Mouse (Mus musculus) adrenal gland, postnatal 25 days (tissue): ENCODE results near the gene Fbxl17. TPM values are rescaled to one million over a fixed set of nuclear protein-coding genes. Genes with fewer than 3 reads are reported as not detected.

Source experiments
- DNase-seq: peaks from one replicate; pipeline ENCODE4 v3.0.0; 2021; ENCODE audit warnings: mixed read lengths
- total RNA-seq: library from RNA; stranded (reverse); gene quantifications from 2 replicates; pipeline ENCODE4 v1.2.3, GENCODE M21; 2021

Fbxl17 gene
- total RNA-seq, 1 experiment from 2014 or later = 42.4 TPM

DNA sequence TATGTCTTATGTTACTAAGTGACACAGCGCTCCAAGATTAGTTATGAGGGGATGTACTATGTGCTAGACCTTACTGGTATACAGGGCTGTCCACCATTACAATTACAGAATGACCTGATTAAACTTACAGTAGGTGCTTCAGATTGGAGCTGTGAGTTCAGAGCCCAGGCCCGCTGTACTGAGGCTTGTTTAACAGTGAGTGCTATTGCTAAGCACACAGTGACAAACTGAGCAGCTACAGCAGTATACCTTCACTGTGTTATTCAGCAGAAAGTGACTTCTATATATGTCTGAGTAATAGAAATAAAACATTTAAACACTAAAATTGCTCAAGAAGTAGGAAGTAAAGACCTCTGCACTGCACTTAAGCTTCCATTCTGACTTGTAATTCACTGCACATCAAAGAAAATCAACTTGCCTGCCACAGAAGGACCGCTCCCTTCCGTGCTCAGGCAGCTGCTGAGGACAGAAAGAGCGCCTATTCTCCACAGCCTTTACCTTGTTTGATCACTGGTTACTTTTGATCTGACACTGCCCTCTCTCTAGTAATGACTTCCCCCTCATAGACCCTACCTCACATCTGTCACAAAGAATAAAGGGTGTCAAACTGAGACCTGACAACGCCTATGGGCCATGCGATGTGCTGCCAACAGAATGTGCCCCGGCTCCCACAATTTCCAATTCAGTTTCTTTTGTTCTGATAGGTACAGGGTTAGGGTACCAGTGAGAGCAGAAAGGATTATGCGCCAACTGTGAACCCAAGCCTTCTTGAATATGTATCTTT lies 39.9 kb downstream of the Fbxl17 start:
- no peak for DNase-seq

DNA sequence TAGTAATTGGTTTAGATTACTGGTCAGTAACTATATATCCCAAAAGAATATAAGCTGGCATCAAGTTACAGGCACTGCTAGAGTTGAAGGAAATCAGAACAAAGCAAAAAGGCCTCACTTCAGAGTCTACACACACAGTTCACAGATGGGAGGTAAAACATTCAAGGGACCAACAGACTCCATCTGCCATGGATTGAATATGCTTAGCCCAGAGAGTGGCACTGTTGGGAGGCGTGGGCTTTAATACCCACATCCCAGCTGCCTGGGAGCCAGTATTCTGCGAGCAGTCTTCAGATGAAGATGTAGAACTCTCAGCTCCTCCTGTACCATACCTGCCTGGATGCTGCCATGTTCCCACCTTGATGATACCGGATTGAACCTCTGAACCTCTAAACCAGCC lies 41.8 kb downstream of the Fbxl17 start:
- DNase-seq = no peak

DNA sequence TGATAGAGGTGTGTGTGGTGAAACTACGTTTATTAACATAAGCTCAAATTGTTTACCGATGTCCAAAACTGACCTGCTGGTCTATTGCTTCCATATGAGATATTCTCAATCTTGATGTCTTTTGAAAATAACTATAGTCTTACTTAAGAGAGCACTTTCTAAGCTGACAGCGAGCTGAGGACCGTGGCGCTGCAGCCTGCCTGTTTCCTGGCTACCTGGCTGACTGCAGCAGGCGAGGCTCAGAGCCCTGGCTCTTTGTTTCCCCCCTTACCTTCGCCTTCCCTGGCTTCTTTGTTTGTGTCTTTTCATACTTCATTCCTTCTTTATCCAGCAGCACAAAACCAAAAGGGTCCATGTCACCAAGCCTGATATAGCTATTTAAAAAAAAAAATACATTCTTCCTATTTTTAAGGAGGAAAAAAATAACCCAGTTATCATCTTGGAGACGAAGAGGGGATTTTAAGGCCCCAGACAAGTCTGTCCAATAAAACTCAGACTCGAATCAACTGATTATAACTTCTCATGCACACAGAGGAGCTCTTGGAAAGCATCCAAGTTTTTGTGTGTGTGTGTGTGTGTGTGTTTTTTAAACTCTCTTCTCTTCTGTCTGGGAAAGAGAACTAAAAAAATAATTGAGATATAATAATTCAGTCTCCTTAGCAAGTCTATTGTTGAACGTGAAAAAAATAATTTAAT lies 48.4 kb downstream of the Fbxl17 start:
- DNase-seq = no peak

DNA sequence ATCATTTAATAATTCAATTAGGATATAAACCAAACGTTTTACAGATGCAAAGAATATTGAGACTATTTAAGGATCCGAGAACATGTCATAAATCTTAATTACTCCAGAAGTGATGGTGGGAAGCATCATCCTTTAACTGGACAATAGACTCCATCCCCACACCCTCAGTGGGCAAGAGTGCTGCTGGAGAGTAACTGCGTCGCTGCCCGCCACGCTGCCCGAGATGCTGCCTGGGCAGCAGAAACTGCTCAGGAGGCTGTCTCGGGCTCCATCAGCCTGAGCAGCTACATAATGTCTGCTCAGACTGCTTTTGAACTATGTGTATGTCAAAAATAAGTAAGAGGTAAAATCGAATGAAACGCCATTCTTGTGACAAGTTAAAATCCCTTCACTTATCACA lies 52.1 kb downstream of the Fbxl17 start:
- no peak for DNase-seq

GRCm38 (mm10) chr17:63446971-63447679 lies 52.7 kb downstream of the Fbxl17 start:
- DNase-seq = no peak

DNA sequence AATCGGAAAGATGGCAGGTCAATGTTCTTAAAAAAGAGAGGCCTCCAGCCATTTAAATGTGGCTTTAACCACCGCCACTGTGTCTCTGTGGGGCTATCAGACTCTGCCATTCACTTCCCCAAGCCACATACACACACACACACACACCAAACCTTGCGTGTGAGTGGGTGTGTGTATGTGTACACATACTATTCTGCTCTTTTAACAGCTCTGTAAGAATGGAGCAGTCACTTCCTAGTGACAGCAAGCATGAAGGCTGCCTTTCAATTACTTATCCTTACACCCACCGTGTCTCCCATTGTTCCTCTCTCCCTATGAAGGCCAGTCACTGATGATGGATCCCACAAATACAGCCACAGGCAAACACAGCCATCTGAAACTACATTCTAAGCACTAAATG lies 54.6 kb downstream of the Fbxl17 start:
- DNase-seq = no peak

- DNase-seq = no peak
These were observed 62.4 kb downstream of the Fbxl17 start for GRCm38 (mm10) chr17:63437424-63437823.

DNA sequence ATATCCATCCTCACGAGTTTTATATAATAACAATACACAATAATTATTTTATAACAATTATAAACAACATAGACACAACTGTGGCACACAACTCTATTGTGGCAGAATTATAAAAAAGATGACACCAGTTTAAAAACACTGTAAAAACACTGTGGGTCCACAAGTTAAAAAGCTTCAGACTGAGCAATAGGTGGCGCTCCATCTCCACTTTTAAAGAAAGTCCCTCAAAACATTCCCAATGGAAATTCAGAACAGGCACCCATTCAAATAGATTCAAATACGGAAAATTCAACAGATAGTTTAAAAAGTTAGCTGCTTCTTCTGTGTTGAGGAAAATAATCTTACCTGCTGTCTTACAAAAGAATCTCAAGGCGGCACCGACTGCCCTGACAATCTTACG lies 65.7 kb downstream of the Fbxl17 start:
- no peak for DNase-seq

DNA sequence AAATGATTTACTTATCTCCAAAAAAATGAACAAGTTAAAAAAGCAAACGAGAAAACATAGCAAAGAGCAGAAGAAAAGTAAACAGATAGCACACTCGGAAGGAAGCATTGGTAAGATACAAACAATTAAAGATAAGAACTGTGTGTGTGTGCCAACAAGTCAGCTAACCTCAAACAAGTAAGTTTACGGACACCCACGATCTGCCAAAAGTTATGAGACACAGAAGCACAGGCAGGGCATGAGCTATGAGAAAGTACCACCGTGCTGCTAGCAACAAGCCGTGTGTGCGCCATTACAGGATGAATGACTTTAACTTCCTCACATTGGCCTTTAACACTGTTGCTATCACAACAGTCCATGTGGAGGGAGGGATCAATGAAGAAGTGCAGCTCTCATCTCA lies 68.2 kb downstream of the Fbxl17 start:
- DNase-seq = no peak

- DNase-seq = no peak
These were observed 69.3 kb downstream of the Fbxl17 start for GRCm38 (mm10) chr17:63430395-63431075.

DNA sequence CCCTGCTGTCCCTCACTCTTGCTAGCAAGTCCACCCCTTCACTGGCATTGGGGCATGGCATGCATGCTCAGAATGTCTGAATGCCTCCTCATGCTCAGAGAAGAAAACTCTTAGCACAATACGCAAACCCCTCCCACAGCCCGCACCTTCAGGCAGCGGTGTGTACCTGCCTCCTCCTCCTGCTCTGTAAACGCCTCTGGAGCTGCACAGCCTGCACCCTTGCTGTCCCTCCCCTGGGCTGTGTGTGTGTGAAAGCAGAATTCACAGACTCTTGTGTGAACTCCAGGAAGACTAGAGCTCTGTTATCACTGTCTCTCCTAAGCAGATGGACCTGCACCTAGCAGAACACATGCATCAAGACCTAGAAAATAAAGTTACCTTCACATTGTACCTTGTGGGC lies 76.0 kb downstream of the Fbxl17 start:
- DNase-seq = no peak

GRCm38 (mm10) chr17:63422685-63423084 lies 77.1 kb downstream of the Fbxl17 start:
- no peak for DNase-seq

DNA sequence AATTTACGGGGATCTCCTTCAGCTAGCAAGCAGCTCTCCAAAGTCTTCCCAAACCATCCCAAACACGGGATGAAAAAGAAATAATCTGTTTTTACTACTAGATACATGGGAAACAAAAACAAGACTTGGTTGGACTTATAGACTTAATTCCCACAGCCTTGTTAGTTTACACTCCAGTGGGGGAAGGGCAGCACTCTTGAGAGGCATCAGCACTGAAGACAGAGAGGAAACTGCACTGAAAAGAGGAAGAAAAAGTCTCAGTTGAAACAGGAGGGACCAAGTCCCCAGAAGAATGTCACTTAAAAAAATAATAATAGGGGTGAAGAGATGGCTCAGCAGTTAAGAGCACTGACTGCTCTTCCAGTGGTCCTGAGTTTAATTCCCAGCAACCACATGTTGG lies 78.0 kb downstream of the Fbxl17 start:
- no peak for DNase-seq

DNA sequence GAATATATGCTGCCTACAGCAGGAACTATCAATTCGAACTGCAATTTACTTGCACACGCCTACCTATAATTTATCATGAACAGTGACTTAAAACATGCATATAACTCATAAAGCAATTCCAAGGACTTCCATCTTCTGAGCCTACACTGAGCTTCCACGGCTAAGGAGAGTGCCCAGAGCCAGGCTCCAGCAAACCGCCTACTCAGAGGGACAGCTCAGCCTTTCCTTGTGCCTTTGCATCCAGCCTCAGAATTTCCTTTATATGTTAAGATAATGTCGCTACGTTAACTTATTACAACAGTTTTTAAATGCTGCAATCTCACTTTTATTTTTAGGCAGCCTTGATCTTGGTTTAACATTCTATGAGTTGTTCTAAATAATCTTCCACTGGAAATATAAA lies 80.3 kb downstream of the Fbxl17 start:
- DNase-seq = no peak

DNA sequence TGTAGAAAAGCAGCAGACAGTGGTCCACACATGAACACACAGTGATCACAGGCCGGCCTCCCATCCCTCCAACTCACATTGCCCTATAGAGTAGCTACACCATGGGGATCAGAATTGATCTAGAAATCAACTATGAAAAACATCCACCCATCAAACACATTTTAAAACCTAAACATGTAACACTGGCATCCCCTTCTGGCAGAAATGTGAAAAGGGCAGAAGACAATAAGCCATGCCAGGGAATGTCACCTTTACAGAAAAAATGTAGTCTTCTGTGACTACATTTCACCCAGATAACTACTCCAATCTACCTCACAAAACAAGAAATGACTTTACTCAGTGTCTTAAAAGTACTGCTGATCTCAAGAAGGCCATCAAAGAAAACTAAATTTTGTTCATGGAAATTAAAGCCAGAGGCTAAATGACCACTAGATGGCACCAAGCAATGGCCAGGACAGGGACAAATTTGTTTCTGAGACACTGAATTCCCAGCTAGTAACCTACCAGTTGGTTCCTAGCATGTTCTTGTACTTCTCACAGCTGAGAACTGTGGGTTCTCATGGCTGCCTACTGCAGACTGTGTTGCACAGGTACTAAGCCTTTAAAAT lies 85.7 kb downstream of the Fbxl17 start:
- DNase-seq = no peak

GRCm38 (mm10) chr17:63411564-63411963 lies 88.3 kb downstream of the Fbxl17 start:
- DNase-seq = no peak

GRCm38 (mm10) chr17:63410101-63410500 lies 89.7 kb downstream of the Fbxl17 start:
- DNase-seq = no peak

- no peak for DNase-seq
These were observed 93.9 kb downstream of the Fbxl17 start for GRCm38 (mm10) chr17:63405955-63406354.

DNA sequence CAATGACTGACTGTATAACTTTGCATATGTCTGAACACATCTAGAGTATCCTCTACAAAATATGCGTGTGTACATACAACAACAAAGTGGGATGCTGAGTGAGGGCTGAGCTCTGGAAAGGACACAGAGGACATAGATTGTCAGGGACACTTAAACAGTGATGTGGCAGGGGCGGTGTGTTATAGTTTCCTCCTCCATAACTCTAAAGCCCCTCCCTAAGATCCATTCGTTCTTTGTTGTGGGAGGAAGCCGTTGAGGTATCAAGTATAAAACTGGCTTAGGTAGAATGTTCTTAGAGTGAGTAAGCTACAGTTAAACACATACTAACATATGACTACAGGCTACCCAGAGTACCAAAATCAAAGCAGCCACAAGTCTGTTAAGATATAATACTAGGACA lies 94.3 kb downstream of the Fbxl17 start:
- no peak for DNase-seq

DNA sequence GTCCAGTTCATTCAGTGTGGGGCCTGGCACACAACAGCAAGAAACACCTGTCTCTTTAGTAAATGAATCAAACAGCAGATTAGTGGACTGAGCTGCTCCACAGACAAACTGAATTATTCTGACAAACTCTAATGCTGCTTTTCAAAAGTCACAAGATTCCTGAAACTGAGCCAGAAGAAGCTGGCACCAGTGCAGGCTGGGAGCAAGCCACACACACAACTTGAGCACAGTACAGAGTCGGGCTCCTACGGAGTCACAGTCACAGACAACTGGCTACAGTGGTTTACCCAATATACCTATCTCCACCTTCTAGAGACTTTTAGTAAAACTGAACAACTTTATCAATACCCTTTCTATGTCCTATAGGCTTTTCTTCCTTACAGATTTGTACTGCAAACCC lies 94.8 kb downstream of the Fbxl17 start:
- peak; percentile 58 for DNase-seq

- no peak for DNase-seq
These were observed 95.9 kb downstream of the Fbxl17 start for GRCm38 (mm10) chr17:63403801-63404415.
